Mouse (Mus musculus) forelimb bud, embryonic 11.5 days (tissue): ENCODE data around the gene Pgpep1.

ENCODE experiments used
- DNase-seq: peaks from one replicate; pipeline ENCODE4 v3.0.0-alpha.2; 2012; ENCODE audit warnings: low read depth, low spot score

Pgpep1 gene

DNA sequence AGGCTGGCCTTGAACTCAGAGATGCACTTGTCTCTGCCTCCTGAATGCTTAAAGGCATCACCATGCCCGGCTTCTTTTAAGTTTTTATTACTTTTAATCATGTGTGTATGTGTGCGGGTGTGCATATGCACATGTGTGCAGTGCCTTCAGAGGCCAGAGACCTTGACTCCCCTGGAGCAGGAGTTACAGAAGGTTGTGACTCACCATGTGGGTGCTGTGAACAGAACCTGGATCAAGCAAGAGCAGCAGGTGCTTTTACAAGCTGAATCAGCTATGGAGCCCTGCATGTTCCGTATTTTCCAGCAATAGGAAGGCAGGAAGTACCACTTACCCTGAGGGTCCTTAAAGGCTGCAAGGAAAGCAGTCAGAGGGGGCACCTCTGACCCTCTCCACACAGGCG lies 31.0 kb upstream of the Pgpep1 start:
- no peak for DNase-seq

DNA sequence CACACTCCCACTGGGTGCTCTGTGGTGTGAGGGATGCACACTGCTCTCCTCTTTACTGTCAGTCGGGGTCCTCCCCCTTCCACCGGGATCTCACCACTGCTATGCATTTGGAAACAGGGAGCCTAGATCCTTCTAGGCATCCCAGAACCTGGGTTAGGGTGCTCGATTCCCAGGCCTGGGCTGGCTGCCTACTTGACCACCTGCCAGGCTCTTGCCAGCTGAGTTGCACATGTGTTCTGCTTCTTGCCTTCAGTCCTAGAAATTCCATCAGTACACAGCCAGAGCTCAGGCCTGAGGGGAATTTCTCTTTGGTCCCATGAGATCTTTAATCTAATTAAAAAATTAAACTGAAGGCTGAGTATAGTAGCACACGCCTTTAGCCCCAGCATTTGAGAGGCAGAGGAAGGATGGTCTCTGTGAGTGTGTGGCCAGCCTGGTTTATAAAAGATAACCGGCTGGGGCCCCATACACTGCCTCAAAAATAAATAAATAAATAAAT lies 29.8 kb upstream of the Pgpep1 start:
- DNase-seq = no peak

DNA sequence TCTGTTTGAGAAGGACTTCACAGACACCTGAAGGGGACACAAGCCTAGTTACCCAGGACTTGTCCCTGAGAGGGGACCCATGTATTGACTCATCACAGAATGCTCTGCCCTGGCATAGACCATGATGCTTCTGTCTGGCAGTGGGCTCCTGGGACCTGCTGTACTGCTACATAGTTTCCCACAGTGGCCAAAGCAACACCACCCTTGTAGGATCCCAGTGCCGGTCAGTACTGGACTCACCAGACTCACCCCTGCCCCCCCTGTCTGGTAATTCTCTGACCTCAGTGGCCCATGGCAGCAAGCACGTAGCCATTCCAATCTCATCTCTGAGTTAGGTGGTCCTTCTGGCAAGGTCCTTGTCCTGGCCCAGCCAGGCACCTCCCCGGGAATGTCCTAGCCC lies 27.9 kb upstream of the Pgpep1 start:
- no peak for DNase-seq

DNA sequence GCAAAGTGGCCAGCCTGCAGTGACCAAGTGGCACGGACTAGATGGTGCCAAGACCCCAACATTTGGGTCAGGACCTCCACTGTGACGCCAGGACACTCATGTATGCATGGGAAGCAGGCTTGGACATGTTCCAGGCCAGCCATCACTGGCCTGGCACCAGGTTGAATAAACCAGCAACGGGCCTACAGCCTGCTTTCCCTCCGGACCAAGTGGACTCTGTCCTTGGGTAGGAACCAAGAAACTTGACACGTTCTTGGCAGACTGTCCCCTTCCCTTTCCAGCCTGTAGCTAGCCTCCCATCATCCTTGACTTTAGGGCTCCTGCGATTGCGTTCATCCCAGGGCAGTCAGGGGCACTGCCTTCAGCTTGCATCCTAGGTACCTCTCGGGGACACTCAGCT lies 27.4 kb upstream of the Pgpep1 start:
- no peak for DNase-seq

DNA sequence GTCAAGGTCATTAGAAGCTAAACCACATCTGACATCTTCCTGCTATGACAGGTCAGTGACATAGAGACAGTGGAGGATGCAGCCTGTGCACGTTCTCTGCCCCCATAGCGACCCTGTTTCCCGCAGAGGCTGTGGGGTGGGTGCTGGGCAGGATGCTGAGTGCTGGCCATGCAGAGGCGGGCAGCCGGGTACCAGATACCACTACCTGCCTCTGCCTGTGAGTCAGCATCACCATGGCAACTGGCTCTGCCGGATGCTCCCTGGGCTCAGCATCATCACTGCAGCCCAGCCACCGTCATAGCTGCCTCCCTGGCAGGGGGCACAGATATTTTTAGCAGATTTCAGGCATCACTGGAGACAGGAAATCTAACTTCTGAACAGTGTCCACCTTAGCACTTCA lies 24.1 kb upstream of the Pgpep1 start:
- DNase-seq = no peak

DNA sequence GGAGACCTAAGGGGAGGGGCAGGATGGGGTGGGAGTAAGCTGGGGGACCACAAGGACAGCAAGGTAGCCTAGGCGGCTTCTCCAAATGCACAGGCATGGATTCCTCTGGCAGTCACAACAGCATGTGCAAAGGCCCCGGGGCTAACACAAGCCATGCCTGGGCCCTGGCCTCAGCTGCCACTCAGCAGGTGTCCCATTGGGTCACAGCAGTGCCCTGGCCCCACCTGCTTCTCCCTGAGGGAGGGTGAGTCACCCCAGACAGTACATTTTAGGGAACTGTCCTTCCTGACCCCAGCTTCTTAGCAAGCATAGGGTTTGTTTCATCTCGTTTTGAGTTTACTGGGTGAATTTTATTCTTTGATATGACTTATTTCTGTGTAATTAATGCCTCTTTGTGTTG lies 22.5 kb upstream of the Pgpep1 start:
- DNase-seq = no peak

DNA sequence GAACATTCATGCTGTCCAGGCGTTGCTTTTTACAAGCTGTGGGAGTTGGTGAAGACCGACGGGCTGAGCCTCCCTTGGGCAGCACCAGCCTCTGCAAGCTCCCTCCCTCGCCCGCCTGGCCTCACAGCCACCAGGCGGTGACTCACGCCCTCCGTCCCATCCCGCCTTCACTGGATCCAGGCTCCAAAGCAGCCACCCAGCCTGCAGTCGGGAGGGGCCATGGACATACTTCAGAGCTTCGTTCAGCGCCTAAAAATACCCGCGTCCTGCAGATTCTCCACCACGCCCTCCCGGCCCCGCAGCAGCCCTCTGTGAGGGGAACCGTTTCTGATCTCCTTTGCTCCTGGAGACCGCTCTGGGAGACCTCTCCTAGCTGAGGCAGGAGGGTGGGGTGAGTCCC lies 22.0 kb upstream of the Pgpep1 start:
- DNase-seq = peak; percentile 28

DNA sequence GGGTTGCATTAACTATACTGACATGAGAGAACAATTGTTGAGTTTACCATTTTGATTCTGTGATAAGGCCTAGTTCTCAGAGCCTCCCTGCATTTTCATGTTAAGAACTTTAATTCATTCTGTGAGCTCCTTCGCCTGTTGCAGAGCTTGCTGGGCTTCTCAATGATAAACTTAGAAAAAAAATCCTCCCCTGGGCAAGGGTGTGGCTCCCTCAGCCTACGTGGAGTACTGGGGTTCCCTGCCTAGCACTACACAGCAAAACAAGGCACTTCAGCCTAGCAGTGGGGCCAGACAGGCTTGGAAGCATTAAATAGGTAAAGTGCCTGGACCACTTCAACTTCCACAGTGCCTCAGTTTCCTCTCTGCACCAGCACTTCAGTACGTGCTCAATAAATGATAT lies 21.2 kb upstream of the Pgpep1 start:
- DNase-seq = no peak

DNA sequence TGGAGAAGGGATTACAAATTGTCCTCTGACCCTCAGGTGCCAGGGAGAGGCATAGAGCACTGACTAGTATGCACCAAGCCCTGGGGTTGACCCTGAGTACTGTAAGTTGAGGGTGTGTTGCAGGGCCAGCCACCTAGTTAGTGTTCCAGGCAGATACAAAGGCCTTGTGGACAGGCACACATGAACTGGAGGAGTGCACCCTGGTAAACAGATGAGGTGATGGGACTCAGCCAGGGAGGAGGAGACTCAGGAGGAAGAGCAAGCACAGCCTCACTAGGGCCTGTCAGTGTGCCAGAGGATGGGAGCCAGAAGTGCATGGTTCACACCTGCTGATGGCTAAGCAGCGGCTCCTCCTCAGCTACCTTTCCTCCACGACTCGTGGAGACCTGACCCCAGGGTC lies 19.9 kb upstream of the Pgpep1 start:
- no peak for DNase-seq

DNA sequence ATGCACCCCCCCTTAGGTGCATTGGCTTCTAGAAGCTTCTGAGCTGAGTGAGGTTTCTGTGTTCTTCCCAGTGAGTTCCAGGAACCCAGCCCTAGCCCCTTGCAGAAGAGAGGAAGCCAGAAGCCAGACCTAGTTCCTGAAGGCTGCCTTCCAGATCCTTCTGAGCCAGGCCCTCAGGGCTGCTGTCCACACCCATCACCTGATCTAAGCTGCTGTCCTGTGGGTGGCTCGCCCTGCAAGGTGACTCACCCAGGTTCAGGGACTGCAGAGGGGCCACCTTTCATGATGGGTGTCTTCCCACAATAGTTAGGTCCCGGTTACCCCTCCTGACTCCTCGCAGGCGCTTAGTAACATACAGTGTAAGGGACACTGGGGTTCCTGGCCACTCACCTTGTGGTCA lies 19.2 kb upstream of the Pgpep1 start:
- no peak for DNase-seq

DNA sequence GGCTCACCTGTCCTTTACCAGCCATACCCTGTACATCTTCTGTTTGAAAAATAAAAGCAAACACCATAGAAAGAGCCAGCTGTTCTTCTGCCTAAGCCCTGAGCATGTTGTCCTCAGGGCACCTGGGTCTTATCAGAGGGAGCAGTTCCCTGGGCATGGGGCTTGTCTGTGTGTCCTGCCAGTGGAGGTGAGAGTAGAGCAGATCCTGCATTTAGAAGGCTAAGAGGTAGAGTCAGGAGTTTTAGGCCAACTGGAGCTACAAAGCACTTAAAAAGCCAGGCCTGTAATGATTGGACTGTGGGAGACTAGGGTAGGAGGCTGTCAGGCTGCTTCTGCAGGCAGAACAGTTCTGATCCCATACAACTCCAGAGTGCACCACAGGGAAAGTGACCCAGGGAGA lies 18.5 kb upstream of the Pgpep1 start:
- no peak for DNase-seq

DNA sequence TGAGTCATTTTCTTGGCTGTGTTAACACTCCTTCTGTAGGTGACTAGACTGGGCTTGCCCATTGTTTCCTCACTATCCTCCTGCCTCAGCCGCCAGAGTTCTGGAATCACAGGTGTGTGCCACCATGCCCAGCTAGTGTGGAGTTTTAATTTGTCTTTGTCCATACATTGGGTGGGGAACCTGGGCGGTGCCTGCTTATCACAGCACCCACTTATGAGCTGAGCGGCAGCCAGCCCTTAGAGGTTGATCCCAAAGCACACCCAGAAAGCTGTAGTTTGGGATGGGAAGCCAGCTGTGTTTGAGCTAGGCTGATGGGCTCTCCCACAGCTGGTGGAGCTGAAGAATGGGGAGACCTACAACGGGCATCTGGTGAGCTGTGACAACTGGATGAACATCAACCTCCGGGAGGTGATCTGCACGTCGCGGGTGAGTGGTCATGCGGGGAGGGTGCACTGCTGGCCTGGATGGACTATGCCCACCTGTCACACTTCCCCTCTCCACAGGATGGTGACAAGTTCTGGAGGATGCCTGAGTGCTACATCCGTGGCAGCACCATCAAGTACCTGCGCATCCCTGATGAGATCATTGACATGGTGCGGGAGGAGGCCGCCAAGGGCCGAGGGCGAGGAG lies 17.4 kb upstream of the Pgpep1 start:
- no peak for DNase-seq

DNA sequence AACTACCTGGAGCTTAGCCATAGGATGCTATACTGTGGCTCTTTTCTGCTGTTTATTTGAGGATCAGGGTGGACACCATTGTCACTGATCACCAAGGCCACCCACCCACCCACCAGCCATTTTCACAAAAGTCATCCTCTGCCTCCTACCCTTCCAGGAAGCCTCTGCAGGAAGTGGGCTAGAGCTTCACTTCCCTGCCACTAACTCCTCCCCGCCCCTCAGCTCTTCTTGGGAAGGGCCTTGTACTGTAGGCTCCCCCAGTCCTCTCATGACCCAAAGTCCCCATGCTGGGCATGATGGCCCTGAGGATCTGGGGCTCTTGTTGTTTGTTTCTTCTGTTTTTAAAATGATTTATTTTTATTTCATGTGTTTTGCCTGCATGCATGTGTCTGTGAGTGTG lies 15.1 kb upstream of the Pgpep1 start:
- DNase-seq = no peak

DNA sequence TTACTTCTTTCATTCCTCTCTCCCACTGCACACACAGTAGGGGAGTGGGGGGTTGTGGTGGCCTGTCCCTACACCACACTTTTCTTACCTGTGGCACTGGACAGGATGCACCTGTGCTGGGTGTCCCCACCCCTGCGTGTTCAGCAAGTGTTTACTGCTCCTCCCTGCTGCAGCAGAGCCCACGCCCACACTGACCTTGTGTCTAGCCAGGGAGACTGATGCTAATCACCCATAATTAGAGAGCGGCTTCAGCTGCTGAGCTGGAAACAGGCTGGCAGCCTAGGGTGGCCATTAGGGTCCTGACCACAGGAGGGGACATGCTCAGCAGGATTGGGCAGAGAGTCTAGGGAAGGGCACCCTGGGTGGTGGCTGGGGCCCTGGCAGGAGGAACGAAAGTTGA lies 14.5 kb upstream of the Pgpep1 start:
- DNase-seq = no peak

DNA sequence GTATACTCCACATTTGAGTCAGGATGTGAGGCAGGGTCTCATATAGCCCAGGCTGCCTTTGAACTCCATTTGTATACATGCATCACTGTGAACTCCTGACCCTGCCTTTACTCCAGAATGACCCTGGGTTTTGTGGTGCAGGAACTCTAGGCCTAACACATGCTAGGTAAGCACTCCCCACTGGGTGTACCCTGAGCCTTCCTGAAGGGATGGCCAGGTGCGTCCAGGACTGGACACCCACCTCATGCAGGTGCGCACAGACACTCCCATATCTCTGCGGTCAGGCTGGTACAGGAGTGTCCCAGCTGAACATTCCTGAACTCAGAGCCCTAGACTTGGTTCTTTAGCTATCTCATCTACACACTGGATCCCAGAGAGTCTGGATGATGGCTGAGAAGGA lies 13.9 kb upstream of the Pgpep1 start:
- no peak for DNase-seq

DNA sequence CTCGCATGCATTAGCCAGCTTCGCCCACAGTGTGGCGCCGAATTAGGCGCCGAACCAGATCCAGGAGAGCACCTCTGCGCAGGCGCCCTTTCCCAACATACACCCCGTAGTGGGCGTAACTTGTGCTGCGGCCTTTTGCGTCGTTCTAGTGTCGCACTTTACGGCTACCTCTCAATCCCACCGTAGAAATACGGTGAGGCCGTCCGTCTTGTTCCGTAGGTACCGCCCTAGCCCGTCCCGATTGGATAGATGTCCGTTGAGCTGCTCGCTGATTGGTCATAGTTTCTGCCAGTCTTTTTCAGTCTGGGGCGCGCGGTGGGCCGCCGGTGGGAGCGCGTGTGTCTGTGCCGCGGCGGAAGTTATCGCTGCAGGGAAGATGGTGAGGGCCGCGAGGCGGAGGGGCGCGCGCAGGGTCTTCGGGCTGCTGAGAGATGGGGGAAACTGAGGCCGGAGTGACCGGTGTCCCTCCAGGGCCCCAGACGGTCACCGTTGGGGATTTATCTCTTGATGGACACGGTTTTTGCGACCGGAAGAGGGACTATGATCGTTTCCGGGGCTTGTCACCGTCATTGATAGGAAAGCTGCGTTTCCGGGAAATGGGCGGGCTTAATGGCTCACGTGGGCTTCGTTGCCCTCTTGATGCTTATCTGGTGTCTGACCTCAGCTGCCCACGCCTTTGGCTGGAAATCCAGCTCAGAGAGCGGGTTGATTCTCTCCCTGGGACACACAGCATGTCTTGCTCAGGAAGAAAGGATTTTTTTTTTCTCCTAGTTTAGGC lies 13.1 kb upstream of the Pgpep1 start, which contains the start of gene Lsm4:
TSS of gene Lsm4 (plus strand) at position 170 of the 778 bp plus-strand sequence.
- peak; percentile 100 for DNase-seq

DNA sequence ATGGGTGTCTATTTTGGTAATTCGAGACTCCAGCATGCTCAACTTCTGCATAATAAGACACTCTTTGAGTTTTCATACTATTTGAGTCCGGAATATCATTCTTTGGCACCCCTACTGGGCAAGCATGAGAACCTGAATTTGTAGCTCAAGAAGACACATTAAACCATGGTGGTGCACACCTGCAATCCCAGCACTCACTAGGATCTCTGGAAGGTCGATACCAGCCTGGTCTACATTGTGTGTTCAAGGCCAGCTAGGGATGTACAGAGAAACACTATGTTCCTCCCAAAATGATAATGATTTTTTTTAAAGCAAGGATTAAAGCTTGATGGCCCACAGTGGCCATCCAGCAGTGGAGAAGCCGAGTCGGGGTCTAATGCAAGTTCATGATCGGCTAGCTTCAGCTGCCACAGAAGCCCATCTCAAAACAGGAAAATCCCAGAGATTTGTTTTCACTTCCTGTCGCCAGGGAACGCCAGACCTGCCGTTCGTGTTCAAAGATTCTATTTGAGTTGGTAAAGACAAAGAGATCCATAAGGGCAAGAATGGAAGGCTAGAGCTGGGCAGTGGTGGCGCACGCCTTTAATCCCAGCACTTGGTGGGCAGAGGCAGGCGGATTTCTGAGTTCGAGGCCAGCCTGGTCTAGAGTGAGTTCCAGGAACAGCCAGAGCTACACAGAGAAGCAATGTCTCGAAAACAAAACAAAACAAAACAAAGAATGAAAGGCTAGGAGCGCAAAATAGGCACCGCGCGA lies 12.3 kb upstream of the Pgpep1 start:
- DNase-seq = no peak

DNA sequence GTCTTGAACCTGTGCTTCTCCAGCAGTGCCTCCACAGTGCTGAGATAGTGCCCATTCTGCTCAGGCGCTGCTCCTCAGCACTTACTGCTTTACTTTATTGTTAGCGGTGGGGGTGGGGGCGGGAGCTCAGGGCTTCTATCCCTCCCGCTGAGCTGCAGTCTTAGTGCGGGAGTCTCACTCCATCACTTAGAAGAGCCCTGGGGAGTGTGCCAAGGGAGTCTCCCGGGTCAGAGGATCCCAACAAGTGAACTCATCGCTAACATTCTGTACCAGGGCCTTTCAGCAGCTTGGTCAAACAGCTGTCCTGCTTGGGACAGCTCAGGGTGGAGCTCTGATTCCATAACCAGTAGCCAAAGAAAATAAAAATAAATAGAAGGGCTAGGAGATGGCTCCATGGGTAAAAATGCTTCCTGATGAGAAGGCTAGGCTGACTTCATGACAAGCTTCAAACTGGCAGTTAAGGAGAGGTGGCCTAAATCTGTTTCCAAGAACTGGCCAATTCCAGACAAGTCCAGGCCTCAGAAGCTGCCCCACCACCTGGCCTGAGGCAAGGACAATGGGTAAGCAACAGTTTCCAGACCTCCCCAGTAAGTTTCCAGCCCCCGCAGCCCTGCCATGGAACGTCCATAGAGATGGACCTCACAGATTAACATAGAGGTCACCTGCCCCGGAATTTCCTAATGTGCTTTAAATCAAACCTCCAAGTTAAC lies 11.6 kb upstream of the Pgpep1 start:
- no peak for DNase-seq

DNA sequence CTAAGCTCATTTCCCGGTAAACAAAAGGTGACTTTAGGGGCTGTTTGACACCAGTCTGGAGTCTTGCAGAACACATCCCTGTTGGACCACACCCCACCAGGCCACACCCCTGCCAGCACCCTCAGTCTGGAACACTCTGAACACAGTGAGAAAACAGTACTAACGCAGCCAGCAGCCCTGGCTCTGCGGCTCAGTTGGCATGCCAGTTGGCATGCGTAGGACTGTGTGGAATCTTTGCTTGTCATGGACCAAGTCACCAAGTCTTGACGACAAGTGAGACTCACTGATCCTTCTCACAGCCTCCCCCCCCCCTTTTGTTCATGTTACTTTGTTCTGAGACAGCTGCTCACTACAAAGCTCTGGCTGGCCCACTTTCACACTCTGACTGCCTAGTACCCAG lies 6.9 kb upstream of the Pgpep1 start:
- no peak for DNase-seq

DNA sequence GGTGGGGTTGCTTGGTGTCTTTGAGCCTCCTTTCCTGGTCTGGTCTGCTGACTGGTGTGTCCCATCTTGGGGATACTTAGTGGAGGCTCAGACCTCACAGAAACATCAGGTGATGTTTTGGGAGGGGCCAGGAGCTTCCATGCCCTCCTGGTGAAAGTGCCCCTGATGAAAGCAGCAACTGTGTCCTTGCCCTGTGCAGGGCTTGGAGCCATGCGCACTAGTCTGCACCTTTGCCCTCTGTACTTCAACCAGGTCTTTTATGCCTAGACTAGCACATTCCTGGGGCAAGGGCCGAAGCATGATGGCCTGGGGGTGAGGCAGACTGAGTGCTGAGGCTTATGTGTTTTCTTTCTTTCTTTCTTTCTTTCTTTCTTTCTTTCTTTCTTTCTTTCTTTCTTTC lies 5.4 kb upstream of the Pgpep1 start:
- DNase-seq = no peak

DNA sequence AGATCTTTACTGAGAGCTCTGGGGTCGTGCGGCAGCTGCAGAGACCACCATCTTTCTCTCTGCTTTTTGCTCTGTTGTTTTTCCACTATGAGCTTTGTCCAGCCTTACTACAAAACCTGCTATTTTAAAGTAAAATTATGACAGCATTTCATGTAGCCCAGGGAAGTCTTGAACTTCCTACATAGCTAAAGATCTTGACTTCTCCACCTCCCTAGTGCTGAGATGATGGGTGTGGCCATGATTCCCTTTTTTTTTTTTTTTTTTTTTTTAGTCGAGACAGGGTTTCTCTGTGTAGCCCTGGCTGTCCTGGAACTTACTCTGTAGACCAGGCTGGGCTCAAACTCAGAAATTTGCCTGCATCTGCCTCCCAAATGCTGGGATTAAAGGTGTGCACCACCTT lies 4.4 kb upstream of the Pgpep1 start:
- no peak for DNase-seq

DNA sequence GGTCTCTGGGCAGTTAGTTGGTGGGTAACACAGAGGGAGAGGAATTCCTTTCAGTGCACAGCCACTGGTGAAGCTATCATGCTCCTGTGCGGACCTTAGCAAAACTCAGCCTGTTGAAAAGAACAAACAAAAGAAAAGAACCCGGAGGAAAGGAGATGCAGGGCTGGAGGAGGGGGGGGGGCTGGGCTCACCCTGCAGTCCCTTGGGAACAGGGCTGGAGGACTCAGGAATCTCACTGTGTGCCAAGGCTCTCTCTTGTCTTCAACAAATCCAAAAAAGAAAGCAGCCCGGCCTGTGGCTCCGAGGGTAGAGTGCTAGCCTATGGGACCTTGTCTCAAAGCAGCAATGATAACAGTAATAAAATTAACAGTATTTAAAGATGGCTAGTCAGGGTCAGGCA lies 3.5 kb upstream of the Pgpep1 start:
- no peak for DNase-seq
